Mouse (Mus musculus): Measurements from ENCODE around the gene Rbm4.

GRCm38 (mm10) chr19:4767507-4768148 is 26.1 kb downstream of the Rbm4 start:
- no peak for TF ChIP-seq POLR2A (IDR thresholded peaks at IDR 0.05; ENCODE audit: insufficient read depth, low read depth, low read length)
- no peak for TF ChIP-seq CTCF (IDR thresholded peaks at IDR 0.05; ENCODE audit: insufficient read depth, low read depth, low read length)
